Comparison of ENCODE assay signal across 9 mouse cellular contexts in genomic region chr6:52215771-52216535, GRCm38 (mm10). TPM values are rescaled to one million over a fixed set of nuclear protein-coding genes. Genes with fewer than 3 reads are reported as not detected.
DNase-seq lines count a peak whose midpoint lies in the region; ATAC-seq and TF ChIP-seq lines count a peak whose summit lies in the region.
"Had no signal": no experiment of that assay in that cellular context is flagged by ENCODE, and none has a peak within 500 bp of the region (broad histone marks: within the 10 kb centered on the region; RNA-seq: fewer than 3 reads in every experiment).

No protein-coding gene starts in this region.

- no peaks in the 10 kb centered on the region for H3K9me3 ChIP-seq in hindbrain, embryonic 14.5 days (ENCODE audit: control insufficient read depth, low read length)
- no peaks in the 10 kb centered on the region for H3K9me3 ChIP-seq in hindbrain, embryonic 12.5 days (replicated peaks)
- H3K9me3 ChIP-seq in hindbrain, embryonic 16.5 days (ENCODE audit: control insufficient read depth, low read length): no peaks in the 10 kb centered on the region
- no peaks in the 10 kb centered on the region for H3K9me3 ChIP-seq in kidney, embryonic 16.5 days (ENCODE audit: low read length)

- peak overlapping the region; percentile 8; the same call in 1 of the 2 replicates for H3K4me2 ChIP-seq in hindbrain, embryonic 14.5 days (replicated peaks)
- H3K4me2 ChIP-seq in hindbrain, embryonic 12.5 days (replicated peaks): no peak overlapping the region
- peak overlapping the region; percentile 34; the same call in 1 of the 2 replicates for H3K4me2 ChIP-seq in hindbrain, embryonic 16.5 days (ENCODE audit: low read length)
- H3K4me2 ChIP-seq in kidney, embryonic 16.5 days (replicated peaks; ENCODE audit: low read depth, low read length): peak overlapping the region; percentile 81

- H3K27me3 ChIP-seq in hindbrain, embryonic 14.5 days (ENCODE audit: control insufficient read depth, insufficient read depth, low read length): peaks cover 100% of the 10 kb centered on the region
- H3K27me3 ChIP-seq in hindbrain, embryonic 12.5 days: peaks cover 100% of the 10 kb centered on the region
- H3K27me3 ChIP-seq in hindbrain, embryonic 16.5 days (replicated peaks; ENCODE audit: control insufficient read depth, insufficient read depth, low read length): peaks cover 67% of the 10 kb centered on the region
- H3K27me3 ChIP-seq in kidney, embryonic 16.5 days (ENCODE audit: insufficient read depth, low read length): 0 out of 2 replicates have a peak, but pooled peaks cover 2% of the 10 kb centered on the region
- H3K27me3 ChIP-seq in small intestine, adult 2 months (ENCODE audit: control insufficient read depth, insufficient read depth, low read length): peaks cover 87% of the 10 kb centered on the region

- H3K9ac ChIP-seq in hindbrain, embryonic 14.5 days: no peak overlapping the region
- no peak overlapping the region for H3K9ac ChIP-seq in hindbrain, embryonic 12.5 days
- H3K9ac ChIP-seq in hindbrain, embryonic 16.5 days (ENCODE audit: low read depth, low read length): no peak overlapping the region
- H3K9ac ChIP-seq in kidney, embryonic 16.5 days (replicated peaks; ENCODE audit: low read length): peak overlapping the region; percentile 95

- no peak for ATAC-seq in hindbrain, embryonic 14.5 days (ENCODE audit: low FRiP score)
- ATAC-seq in hindbrain, embryonic 12.5 days (ENCODE audit: low FRiP score): no peak
- no peak for ATAC-seq in hindbrain, embryonic 16.5 days
- no peak for ATAC-seq in kidney, embryonic 16.5 days (ENCODE audit: low FRiP score, low TSS enrichment)
- ATAC-seq in frontal cortex, adult (ENCODE audit: low TSS enrichment): no peak

- no peak for TF ChIP-seq POLR2A in small intestine, adult 2 months (IDR thresholded peaks at IDR 0.05; ENCODE audit: low read depth, low read length)

- DNase-seq in hindbrain, embryonic 14.5 days (ENCODE audit: low spot score): no peak
- no peak for DNase-seq in layer of hippocampus, adult 2 months (ENCODE audit: low spot score in 2 of 2)
- DNase-seq: lung, postnatal 14 days had no signal

- no peak overlapping the region for H3K4me3 ChIP-seq in hindbrain, embryonic 14.5 days (replicated peaks; ENCODE audit: low read length)
- no peak overlapping the region for H3K4me3 ChIP-seq in hindbrain, embryonic 12.5 days
- H3K4me3 ChIP-seq in hindbrain, embryonic 16.5 days (ENCODE audit: low read length): peak overlapping the region; percentile 11; the same call in 1 of the 2 replicates
- peak overlapping the region; percentile 71 for H3K4me3 ChIP-seq in kidney, embryonic 16.5 days (ENCODE audit: low read length)
- 0 out of 2 replicates have a peak overlapping the region, but pooled peaks have one; percentile 12 for H3K4me3 ChIP-seq in small intestine, adult 2 months (ENCODE audit: low read depth, low read length)
- no peak overlapping the region for H3K4me3 ChIP-seq in layer of hippocampus, adult 2 months

- TF ChIP-seq CTCF in small intestine, adult 2 months (IDR thresholded peaks at IDR 0.05; ENCODE audit: extremely low read depth, insufficient read length, insufficient replicate concordance, low read depth, low read length): no peak
- TF ChIP-seq CTCF in layer of hippocampus, adult 2 months (conservative IDR thresholded peaks at IDR 0.05): no peak

- 2% methylated on average over 30 of the region's 30 CpGs for WGBS in hindbrain, embryonic 14.5 days
- WGBS in hindbrain, embryonic 12.5 days: 2% methylated on average over 30 of the region's 30 CpGs
- 2% methylated on average over 30 of the region's 30 CpGs for WGBS in hindbrain, embryonic 16.5 days
- WGBS in kidney, embryonic 16.5 days: under 1% methylated on average over 30 of the region's 30 CpGs
- WGBS in small intestine, adult 2 months: 11% methylated on average over 30 of the region's 30 CpGs

- H3K36me3 ChIP-seq in hindbrain, embryonic 14.5 days (replicated peaks; ENCODE audit: control insufficient read depth, insufficient read depth): no peaks in the 10 kb centered on the region
- H3K36me3 ChIP-seq in hindbrain, embryonic 12.5 days: no peaks in the 10 kb centered on the region
- no peaks in the 10 kb centered on the region for H3K36me3 ChIP-seq in hindbrain, embryonic 16.5 days (ENCODE audit: control insufficient read depth, insufficient read depth, low read length)
- H3K36me3 ChIP-seq in kidney, embryonic 16.5 days (ENCODE audit: insufficient read depth, low read length): no peaks in the 10 kb centered on the region
- H3K36me3 ChIP-seq in small intestine, adult 2 months (ENCODE audit: control insufficient read depth, insufficient read depth, low read length): no peaks in the 10 kb centered on the region

- H3K27ac ChIP-seq in hindbrain, embryonic 14.5 days: no peak overlapping the region
- no peak overlapping the region for H3K27ac ChIP-seq in hindbrain, embryonic 12.5 days
- no peak overlapping the region for H3K27ac ChIP-seq in hindbrain, embryonic 16.5 days (ENCODE audit: low read depth, low read length)
- peak overlapping the region; percentile 97 for H3K27ac ChIP-seq in kidney, embryonic 16.5 days (ENCODE audit: low read length)
- no peak overlapping the region for H3K27ac ChIP-seq in small intestine, adult 2 months (ENCODE audit: insufficient read depth, low read depth, low read length)
- no peak overlapping the region for H3K27ac ChIP-seq in layer of hippocampus, adult 2 months

- no peaks in the 10 kb centered on the region for H3K4me1 ChIP-seq in hindbrain, embryonic 14.5 days (replicated peaks; ENCODE audit: control insufficient read depth, insufficient read depth, low read length)
- H3K4me1 ChIP-seq in hindbrain, embryonic 12.5 days: peaks cover 16% of the 10 kb centered on the region
- H3K4me1 ChIP-seq in hindbrain, embryonic 16.5 days (ENCODE audit: control insufficient read depth, insufficient read depth, low read depth, low read length): no peaks in the 10 kb centered on the region; the same call in 1 of the 2 replicates
- H3K4me1 ChIP-seq in kidney, embryonic 16.5 days (ENCODE audit: insufficient read depth, low read length): peaks cover 53% of the 10 kb centered on the region
- peaks cover 11% of the 10 kb centered on the region for H3K4me1 ChIP-seq in small intestine, adult 2 months (ENCODE audit: control insufficient read depth, insufficient read depth, insufficient read length, low read length)

RNA-seq across cellular contexts. Expression of gene Gm28308, which starts 2.8 kb away (rescaled TPM):
- polyA plus RNA-seq in hindbrain, embryonic 14.5 days (2014; fragmentation: Nextera tagmentation; extraction: Ambion mirVana): not detected in 2 replicates
- polyA plus RNA-seq in hindbrain, embryonic 12.5 days (2016; fragmentation: Nextera tagmentation; extraction: Ambion mirVana): not detected in 2 replicates
- polyA plus RNA-seq in hindbrain, embryonic 16.5 days (2015; fragmentation: Nextera tagmentation; extraction: Ambion mirVana): not detected in 2 replicates
- polyA plus RNA-seq in kidney, embryonic 16.5 days (2015; fragmentation: Nextera tagmentation; extraction: Ambion mirVana): not detected in 2 replicates
- 0.58 TPM in 1 of 2 replicates, not detected in the other for polyA plus RNA-seq in small intestine, adult 2 months (2012; rRNA removed)
- not detected for total RNA-seq in layer of hippocampus, adult 2 months (2021)
- total RNA-seq: hematopoietic stem cell, adult 5-6 weeks had no signal

RNA-seq across cellular contexts. Expression of gene Hoxa3, which starts 2.8 kb away (rescaled TPM):
- polyA plus RNA-seq in hindbrain, embryonic 14.5 days (2014; fragmentation: Nextera tagmentation; extraction: Ambion mirVana): 21.7 and 24.9 TPM in 2 replicates
- 13.7 and 19.5 TPM in 2 replicates for polyA plus RNA-seq in hindbrain, embryonic 12.5 days (2016; fragmentation: Nextera tagmentation; extraction: Ambion mirVana)
- polyA plus RNA-seq in hindbrain, embryonic 16.5 days (2015; fragmentation: Nextera tagmentation; extraction: Ambion mirVana): 12.9 and 13.9 TPM in 2 replicates
- 8.2 and 10.8 TPM in 2 replicates for polyA plus RNA-seq in kidney, embryonic 16.5 days (2015; fragmentation: Nextera tagmentation; extraction: Ambion mirVana)
- polyA plus RNA-seq in small intestine, adult 2 months (2012; rRNA removed): 3.5 and 5.0 TPM in 2 replicates
- not detected for total RNA-seq in layer of hippocampus, adult 2 months (2021)

RNA-seq across cellular contexts. Expression of gene Hoxa7, which starts 5.7 kb away (rescaled TPM):
- polyA plus RNA-seq in hindbrain, embryonic 14.5 days (2014; fragmentation: Nextera tagmentation; extraction: Ambion mirVana): 18.7 and 25.2 TPM in 2 replicates
- 0.79 and 1.0 TPM in 2 replicates for polyA plus RNA-seq in hindbrain, embryonic 12.5 days (2016; fragmentation: Nextera tagmentation; extraction: Ambion mirVana)
- polyA plus RNA-seq in hindbrain, embryonic 16.5 days (2015; fragmentation: Nextera tagmentation; extraction: Ambion mirVana): 9.0 and 21.1 TPM in 2 replicates
- 25.7 and 27.5 TPM in 2 replicates for polyA plus RNA-seq in kidney, embryonic 16.5 days (2015; fragmentation: Nextera tagmentation; extraction: Ambion mirVana)
- 0.04 and 2.5 TPM in 2 replicates for polyA plus RNA-seq in small intestine, adult 2 months (2012; rRNA removed)
- total RNA-seq in layer of hippocampus, adult 2 months (2021): not detected

RNA-seq across cellular contexts. Expression of gene Hoxa6, which starts 7.4 kb away (rescaled TPM):
- polyA plus RNA-seq in hindbrain, embryonic 14.5 days (2014; fragmentation: Nextera tagmentation; extraction: Ambion mirVana): 25.4 and 29.8 TPM in 2 replicates
- 18.7 and 20.5 TPM in 2 replicates for polyA plus RNA-seq in hindbrain, embryonic 12.5 days (2016; fragmentation: Nextera tagmentation; extraction: Ambion mirVana)
- polyA plus RNA-seq in hindbrain, embryonic 16.5 days (2015; fragmentation: Nextera tagmentation; extraction: Ambion mirVana): 9.4 and 9.9 TPM in 2 replicates
- 2.9 and 3.8 TPM in 2 replicates for polyA plus RNA-seq in kidney, embryonic 16.5 days (2015; fragmentation: Nextera tagmentation; extraction: Ambion mirVana)
- 0.15 and 0.52 TPM in 2 replicates for polyA plus RNA-seq in small intestine, adult 2 months (2012; rRNA removed)
- total RNA-seq in layer of hippocampus, adult 2 months (2021): not detected

RNA-seq across cellular contexts. Expression of gene Hoxa5, which starts 11.6 kb away (rescaled TPM):
- 175 and 180 TPM in 2 replicates for polyA plus RNA-seq in hindbrain, embryonic 14.5 days (2014; fragmentation: Nextera tagmentation; extraction: Ambion mirVana)
- polyA plus RNA-seq in hindbrain, embryonic 12.5 days (2016; fragmentation: Nextera tagmentation; extraction: Ambion mirVana): 53.4 and 82.9 TPM in 2 replicates
- 85.9 and 106 TPM in 2 replicates for polyA plus RNA-seq in hindbrain, embryonic 16.5 days (2015; fragmentation: Nextera tagmentation; extraction: Ambion mirVana)
- polyA plus RNA-seq in kidney, embryonic 16.5 days (2015; fragmentation: Nextera tagmentation; extraction: Ambion mirVana): 9.0 and 9.5 TPM in 2 replicates
- polyA plus RNA-seq in small intestine, adult 2 months (2012; rRNA removed): 3.5 and 4.7 TPM in 2 replicates
- not detected for total RNA-seq in layer of hippocampus, adult 2 months (2021)

Comparison
In these comparisons a context has a peak if more than half of its experiments do, and no peak if none do; other contexts are left out.
1. H3K4me3 ChIP-seq: peak in hindbrain, embryonic 16.5 days (single experiment), kidney, embryonic 16.5 days (single experiment) and small intestine, adult 2 months (single experiment); none in hindbrain, embryonic 14.5 days (single experiment), hindbrain, embryonic 12.5 days (single experiment) and layer of hippocampus, adult 2 months (single experiment).